Mouse (Mus musculus) kidney, embryonic 16.5 days (tissue): ENCODE results near the gene Sdc3. TPM values are rescaled to one million over a fixed set of nuclear protein-coding genes. Genes with fewer than 3 reads are reported as not detected.
A peak's percentile ranks its signal among the peaks of the same experiment; 100 is the strongest.

Source experiments
- ATAC-seq: fragments of 200-750 bp; cut with Nextera tagmentation; 2 replicates; pipeline ENCODE4 v1.8.0; 2017; ENCODE audit warnings: moderate TSS enrichment; ENCODE audit not compliant: low FRiP score, low TSS enrichment
- H3K27ac ChIP-seq: fragments of 300-500 bp; sonication (generic); 2 replicates; pipeline ENCODE4 v1.5.1; 2014; ENCODE audit warnings: low read length
- H3K27me3 ChIP-seq: fragments of 300-500 bp; sonication (generic); 2 replicates; pipeline ENCODE4 v1.6.1; 2014; ENCODE audit warnings: low read length, control low read depth, mixed read lengths; ENCODE audit not compliant: insufficient read depth
- H3K36me3 ChIP-seq: fragments of 300-500 bp; sonication (generic); 2 replicates; pipeline ENCODE4 v1.6.1; 2014; ENCODE audit warnings: low read length, control low read depth, mixed read lengths; ENCODE audit not compliant: insufficient read depth
- H3K4me1 ChIP-seq: fragments of 300-500 bp; sonication (generic); 2 replicates; pipeline ENCODE4 v1.6.1; 2014; ENCODE audit warnings: low read length, control low read depth, mixed read lengths; ENCODE audit not compliant: insufficient read depth
- H3K4me2 ChIP-seq: fragments of 300-500 bp; sonication (generic); replicated peaks from 2 replicates; pipeline ENCODE4 v1.6.1; 2014; ENCODE audit warnings: low read depth, low read length
- H3K4me3 ChIP-seq: fragments of 300-500 bp; sonication (generic); 2 replicates; pipeline ENCODE4 v1.5.1; 2014; ENCODE audit warnings: mild to moderate bottlenecking, low read length
- H3K9ac ChIP-seq: fragments of 300-500 bp; sonication (generic); replicated peaks from 2 replicates; pipeline ENCODE4 v1.6.1; 2014; ENCODE audit warnings: low read length
- H3K9me3 ChIP-seq: fragments of 300-500 bp; sonication (generic); 2 replicates; pipeline ENCODE4 v1.6.1; 2016; ENCODE audit warnings: low read length, control low read depth
- WGBS: fragments of 180-500 bp; shearing (Covaris S2); extraction: QIAGEN DNeasy Blood & Tissue Kit; methylation state at CpG from one replicate; pipeline ENCODE4 v1.1.7; 2014; 5-methylcytosine and 5-hydroxymethylcytosine counted together
- polyA plus RNA-seq: library from polyadenylated mRNA; unstranded; fragments of >200 nt; fragmentation: Nextera tagmentation; extraction: Ambion mirVana; gene quantifications from 2 replicates; pipeline ENCODE4 v1.2.1, GENCODE M21; 2015

The Sdc3 gene
- polyA plus RNA-seq, 1 experiment from 2014 or later, result 23.1 TPM

DNA sequence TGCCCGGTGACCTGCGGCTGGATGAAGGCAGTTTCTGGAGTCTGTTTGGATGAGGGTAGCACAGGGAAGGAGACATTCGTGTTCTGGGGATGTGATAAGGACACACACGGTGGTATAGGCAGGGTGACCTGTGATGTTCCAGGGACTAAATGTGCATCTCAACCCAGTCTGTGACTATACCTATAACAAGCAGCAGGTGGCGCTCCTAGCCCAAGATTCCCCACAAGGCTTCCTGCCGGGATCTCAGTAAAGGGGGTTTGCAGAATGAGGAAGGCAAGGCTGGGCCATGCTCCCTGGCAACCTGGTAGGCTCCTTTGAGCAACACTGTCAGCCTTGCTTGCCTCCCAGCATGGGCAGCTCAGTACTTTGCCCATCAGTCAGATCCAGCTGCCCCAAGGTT lies 2.2 kb upstream of the Sdc3 start:
- H3K4me3 ChIP-seq, result no peak overlapping the region
- H3K4me1 ChIP-seq, result peaks cover 10% of the 10 kb centered on the region
- H3K9me3 ChIP-seq, result no peaks in the 10 kb centered on the region
- no peaks in the 10 kb centered on the region for H3K36me3 ChIP-seq
- WGBS, result 11% methylated on average over 6 of the region's 6 CpGs
- no peak overlapping the region for H3K4me2 ChIP-seq
- no peak overlapping the region for H3K27ac ChIP-seq
- no peaks in the 10 kb centered on the region for H3K27me3 ChIP-seq
- no peak overlapping the region for H3K9ac ChIP-seq
- peak; percentile 14; the same call in 1 of the 2 replicates for ATAC-seq

DNA sequence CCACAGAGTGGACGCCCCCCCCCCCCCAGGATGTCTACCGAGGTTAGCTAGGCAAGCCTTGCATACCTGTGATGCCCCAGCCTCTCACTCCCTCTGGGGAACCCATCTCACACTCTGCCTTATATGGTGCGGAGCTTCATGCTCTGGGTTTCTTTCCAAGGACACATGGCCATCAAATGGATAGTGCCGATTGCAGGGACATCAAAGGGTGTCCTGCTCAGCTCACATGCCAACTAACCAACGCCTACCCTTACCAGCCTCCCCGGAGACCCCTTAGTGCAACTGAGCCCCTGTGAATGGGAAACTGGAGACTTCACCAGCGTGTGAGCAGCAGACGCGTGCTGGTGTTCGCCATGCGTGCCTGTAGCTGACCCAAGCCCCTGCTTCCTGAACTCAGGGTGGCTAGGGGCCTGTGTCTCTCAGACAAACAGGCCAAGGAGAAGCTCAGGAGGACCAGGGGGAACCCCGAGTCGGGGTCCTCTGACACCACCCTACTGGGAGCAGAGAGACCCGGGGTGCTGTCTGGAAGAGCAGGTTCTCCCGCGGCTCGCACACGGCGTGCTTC lies 444 bp upstream of the Sdc3 start:
- Histone ChIP-seq H3K4me2 (peak overlapping the region; percentile 94), H3K4me1 (peaks cover 13% of the 10 kb centered on the region), H3K27me3 (no peaks in the 10 kb centered on the region), H3K27ac (no peak overlapping the region), H3K9ac (peak overlapping the region; percentile 90), H3K36me3 (no peaks in the 10 kb centered on the region), H3K4me3 (peak overlapping the region; percentile 69), H3K9me3 (no peaks in the 10 kb centered on the region)
- 7% methylated on average over 19 of the region's 19 CpGs for WGBS
- peak; percentile 29; the same call in 1 of the 2 replicates for ATAC-seq

DNA sequence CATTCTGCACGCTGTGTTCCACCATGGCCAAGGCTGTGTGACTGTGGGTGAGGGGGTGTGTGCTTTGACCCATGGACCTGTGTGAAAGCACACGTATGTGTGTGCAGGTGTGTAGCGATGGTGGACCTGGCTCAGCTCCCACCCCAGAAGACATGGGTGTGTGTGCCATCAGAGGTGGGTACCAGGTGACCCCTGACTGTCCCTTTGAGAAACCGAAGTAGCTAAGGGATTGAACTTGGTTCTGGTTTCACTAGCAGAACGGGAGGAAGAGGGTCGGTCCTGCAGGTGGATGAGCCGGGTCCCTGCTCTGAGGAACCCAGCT lies 804 bp downstream of the Sdc3 start:
- H3K27ac ChIP-seq, result no peak overlapping the region
- 0 out of 2 replicates have a peak, but pooled peaks have one; percentile 20 for ATAC-seq
- H3K27me3 ChIP-seq, result no peaks in the 10 kb centered on the region
- peaks cover 25% of the 10 kb centered on the region for H3K4me1 ChIP-seq
- no peaks in the 10 kb centered on the region for H3K36me3 ChIP-seq
- H3K9me3 ChIP-seq, result no peaks in the 10 kb centered on the region
- peak overlapping the region; percentile 69 for H3K4me3 ChIP-seq
- 26% methylated on average over 7 of the region's 7 CpGs for WGBS
- H3K9ac ChIP-seq, result peak overlapping the region; percentile 90
- peak overlapping the region; percentile 94 for H3K4me2 ChIP-seq

DNA sequence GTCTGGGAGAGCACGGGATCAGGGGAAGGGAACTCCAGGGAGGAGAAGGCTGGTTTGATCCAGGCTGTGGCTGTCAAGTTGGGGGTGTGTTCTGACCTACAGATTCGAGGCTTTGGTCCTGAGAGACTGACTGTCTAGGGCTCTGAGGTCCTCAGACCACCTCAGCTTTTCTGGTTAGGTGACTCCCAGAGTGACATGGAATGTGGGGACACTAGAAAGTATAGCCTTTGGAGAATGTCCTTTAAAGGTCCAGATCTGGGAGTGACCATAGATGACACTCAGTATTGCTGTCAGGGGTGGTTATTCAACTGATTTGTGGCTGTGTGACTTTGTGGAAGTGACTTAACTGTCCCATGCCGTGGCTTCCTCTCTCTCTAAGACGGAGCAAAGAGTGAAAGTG lies 2.4 kb downstream of the Sdc3 start:
- no peak for ATAC-seq
- H3K4me3 ChIP-seq, result no peak overlapping the region
- no peaks in the 10 kb centered on the region for H3K36me3 ChIP-seq
- no peaks in the 10 kb centered on the region for H3K9me3 ChIP-seq
- peaks cover 41% of the 10 kb centered on the region for H3K4me1 ChIP-seq
- 25% methylated on average over 4 of the region's 4 CpGs for WGBS
- H3K27me3 ChIP-seq, result no peaks in the 10 kb centered on the region
- H3K9ac ChIP-seq, result no peak overlapping the region
- no peak overlapping the region for H3K4me2 ChIP-seq
- no peak overlapping the region for H3K27ac ChIP-seq

DNA sequence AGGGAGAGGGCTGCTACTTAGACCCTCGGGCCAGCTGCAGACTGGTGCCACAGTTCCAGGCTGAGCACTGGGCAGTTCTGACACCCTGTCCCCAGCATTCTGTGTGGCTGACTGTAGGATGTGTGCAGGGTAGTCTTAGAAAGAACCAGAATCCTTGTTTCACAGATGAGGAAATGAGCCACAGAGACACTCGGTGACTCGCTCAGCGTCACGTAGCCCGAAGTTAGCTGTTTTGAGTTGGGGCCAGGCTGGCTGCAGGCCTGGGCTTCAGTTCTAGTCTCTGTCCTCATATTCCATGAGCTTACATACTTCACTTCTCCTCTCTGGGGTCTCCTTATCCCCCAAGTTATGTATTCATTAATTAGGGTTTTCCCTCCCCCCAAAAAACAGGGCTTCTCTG lies 3.6 kb downstream of the Sdc3 start:
- H3K9me3 ChIP-seq, result no peaks in the 10 kb centered on the region
- H3K27ac ChIP-seq, result no peak overlapping the region
- no peak overlapping the region for H3K4me3 ChIP-seq
- no peak overlapping the region for H3K9ac ChIP-seq
- no peak overlapping the region for H3K4me2 ChIP-seq
- no peaks in the 10 kb centered on the region for H3K27me3 ChIP-seq
- peaks cover 46% of the 10 kb centered on the region for H3K4me1 ChIP-seq
- no peak for ATAC-seq
- H3K36me3 ChIP-seq, result no peaks in the 10 kb centered on the region
- 89% methylated on average over 6 of the region's 6 CpGs for WGBS

DNA sequence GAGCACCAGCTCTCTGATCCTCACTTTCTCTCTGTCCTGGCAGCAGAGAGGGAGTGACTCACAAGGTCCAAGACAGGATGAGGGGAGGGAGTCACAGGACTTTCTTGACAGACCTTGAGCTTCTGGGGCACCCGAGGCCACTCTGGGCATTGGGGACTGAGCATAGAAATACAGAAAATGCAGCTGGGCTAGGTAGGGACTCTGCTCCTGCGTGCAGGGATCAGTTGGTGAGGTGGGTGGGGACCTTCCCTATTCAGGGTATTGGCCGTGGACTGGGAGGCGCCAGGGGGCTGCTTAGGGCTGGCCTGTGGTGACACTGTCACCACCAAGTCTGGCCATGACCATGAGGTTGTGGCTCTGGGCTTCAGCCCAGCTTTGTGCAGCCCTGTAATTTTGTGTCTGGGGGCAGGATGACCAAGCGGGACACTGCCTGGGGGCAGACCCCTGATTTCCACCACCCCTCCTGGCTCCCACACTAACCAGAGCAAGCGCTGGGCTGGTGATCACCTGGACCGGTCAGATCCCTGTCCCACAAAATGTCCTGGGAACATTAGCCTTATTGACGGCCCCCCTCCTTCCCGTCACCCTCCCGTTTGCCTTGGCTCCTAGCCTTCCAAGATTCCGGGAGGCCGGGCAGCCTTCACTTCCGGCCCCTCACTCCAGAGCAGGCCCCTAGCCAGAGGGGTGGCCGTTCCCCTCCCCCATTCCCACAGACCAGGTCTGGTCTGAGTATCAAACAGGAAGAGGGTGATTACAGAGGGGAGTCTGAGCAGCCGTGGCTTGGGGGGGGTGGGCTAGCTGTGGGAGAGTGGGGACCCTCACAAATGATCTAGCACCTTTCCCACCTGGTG lies 5.1 kb downstream of the Sdc3 start:
- no peak overlapping the region for H3K4me3 ChIP-seq
- no peaks in the 10 kb centered on the region for H3K27me3 ChIP-seq
- 21% methylated on average over 15 of the region's 15 CpGs for WGBS
- H3K9ac ChIP-seq, result peak overlapping the region; percentile 29; the same call in 1 of the 2 replicates
- no peaks in the 10 kb centered on the region for H3K9me3 ChIP-seq
- ATAC-seq, result peak; percentile 39
- H3K36me3 ChIP-seq, result no peaks in the 10 kb centered on the region
- H3K4me1 ChIP-seq, result peaks cover 55% of the 10 kb centered on the region
- peak overlapping the region; percentile 24 for H3K4me2 ChIP-seq
- peak overlapping the region; percentile 32 for H3K27ac ChIP-seq

DNA sequence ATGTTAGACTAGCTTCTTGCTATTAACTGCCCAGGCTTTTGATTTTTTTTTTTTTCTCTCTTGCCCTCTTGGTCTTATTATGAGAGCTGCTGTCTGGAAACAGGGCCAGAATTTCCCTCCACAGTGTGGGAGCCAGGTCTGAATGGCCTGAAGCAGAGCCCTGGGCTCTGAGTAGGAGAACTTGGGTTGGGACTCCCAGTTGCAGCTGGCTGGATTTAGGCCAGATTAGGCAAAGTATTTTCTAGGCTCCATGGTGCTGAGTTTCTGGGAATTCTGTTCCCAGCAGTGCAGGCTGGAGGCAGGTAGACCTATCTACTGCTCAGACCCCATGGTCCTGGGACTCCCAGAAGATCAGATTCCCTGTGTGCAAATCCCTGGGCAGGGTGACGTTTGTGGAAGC lies 6.1 kb downstream of the Sdc3 start:
- no peaks in the 10 kb centered on the region for H3K27me3 ChIP-seq
- H3K4me1 ChIP-seq, result peaks cover 50% of the 10 kb centered on the region
- no peak overlapping the region for H3K4me3 ChIP-seq
- H3K9me3 ChIP-seq, result no peaks in the 10 kb centered on the region
- 43% methylated on average over 1 of the region's 1 CpGs for WGBS
- H3K4me2 ChIP-seq, result no peak overlapping the region
- ATAC-seq, result no peak
- H3K27ac ChIP-seq, result peak overlapping the region; percentile 32
- H3K36me3 ChIP-seq, result no peaks in the 10 kb centered on the region
- 0 out of 2 replicates have a peak overlapping the region, but pooled peaks have one; percentile 19 for H3K9ac ChIP-seq

DNA sequence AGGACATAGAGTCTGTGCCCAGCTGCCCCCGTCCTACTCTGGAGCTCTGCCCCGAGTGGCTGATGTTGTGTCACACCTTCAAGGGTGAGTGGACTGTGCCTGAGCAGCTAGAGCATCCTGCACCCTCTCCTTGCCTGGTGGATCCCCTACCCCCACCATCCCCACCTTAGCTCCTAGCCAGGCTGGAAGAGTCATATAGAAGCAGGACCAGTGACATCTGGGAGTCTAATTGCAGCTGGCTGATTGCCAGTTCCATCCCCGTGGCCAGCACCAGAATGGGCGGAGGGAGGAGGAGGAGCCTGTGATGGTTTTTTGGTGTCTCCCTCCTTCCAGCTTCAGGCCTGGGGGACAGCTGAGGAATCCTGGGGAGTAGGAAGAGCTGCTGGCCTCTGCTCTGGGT lies 6.8 kb downstream of the Sdc3 start:
- H3K4me2 ChIP-seq, result no peak overlapping the region
- H3K4me1 ChIP-seq, result peaks cover 47% of the 10 kb centered on the region
- H3K27ac ChIP-seq, result no peak overlapping the region
- no peak overlapping the region for H3K4me3 ChIP-seq
- no peaks in the 10 kb centered on the region for H3K36me3 ChIP-seq
- 24% methylated on average over 4 of the region's 4 CpGs for WGBS
- peak; percentile 22 for ATAC-seq
- H3K9ac ChIP-seq, result 0 out of 2 replicates have a peak overlapping the region, but pooled peaks have one; percentile 19
- H3K9me3 ChIP-seq, result no peaks in the 10 kb centered on the region
- H3K27me3 ChIP-seq, result no peaks in the 10 kb centered on the region

DNA sequence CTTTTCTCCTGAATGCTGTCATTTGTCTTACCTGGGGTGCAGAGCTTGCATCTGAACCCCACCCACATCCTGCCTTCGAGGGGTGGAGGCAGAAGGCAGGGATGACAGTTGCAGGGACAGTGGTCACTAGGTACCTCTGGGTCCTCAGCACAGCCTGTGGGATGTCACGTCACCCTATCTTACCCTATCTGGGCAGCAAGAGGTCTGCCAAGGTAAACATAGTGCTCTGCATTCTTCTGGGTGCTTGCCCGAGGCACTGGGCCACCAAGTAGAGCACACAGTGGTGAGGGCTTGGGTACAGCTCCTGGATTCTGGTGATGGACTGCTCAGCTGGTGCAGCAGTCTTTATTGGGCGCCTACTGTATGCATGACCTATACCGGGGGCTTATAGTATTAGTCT lies 7.2 kb downstream of the Sdc3 start:
- Histone ChIP-seq H3K27ac (no peak overlapping the region), H3K4me1 (peaks cover 45% of the 10 kb centered on the region), H3K36me3 (no peaks in the 10 kb centered on the region), H3K4me2 (no peak overlapping the region), H3K27me3 (no peaks in the 10 kb centered on the region), H3K9me3 (no peaks in the 10 kb centered on the region), H3K9ac (no peak overlapping the region), H3K4me3 (no peak overlapping the region)
- 61% methylated on average over 5 of the region's 5 CpGs for WGBS
- ATAC-seq, result no peak

DNA sequence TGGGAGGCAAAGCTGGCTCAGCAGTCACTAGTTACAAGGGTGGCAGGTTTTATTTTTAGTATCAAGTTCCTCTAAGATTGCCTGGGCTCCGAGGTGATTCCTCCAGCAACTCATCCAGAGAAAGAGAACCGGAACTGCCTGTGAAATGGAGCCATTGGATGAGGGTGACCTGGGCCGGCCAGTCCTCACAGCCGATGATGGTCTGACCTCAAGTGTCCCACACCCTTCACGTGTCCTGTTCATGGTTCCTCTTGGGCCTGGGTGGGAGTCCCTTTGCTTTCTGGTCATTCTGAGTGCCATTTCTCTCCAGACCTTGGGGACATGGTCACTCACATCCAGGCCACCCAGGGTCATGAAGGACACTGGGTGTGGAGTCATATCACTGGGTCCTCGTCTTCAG lies 7.8 kb downstream of the Sdc3 start:
- no peak overlapping the region for H3K9ac ChIP-seq
- H3K4me1 ChIP-seq, result peaks cover 45% of the 10 kb centered on the region
- no peaks in the 10 kb centered on the region for H3K9me3 ChIP-seq
- H3K36me3 ChIP-seq, result no peaks in the 10 kb centered on the region
- no peak overlapping the region for H3K4me3 ChIP-seq
- no peaks in the 10 kb centered on the region for H3K27me3 ChIP-seq
- no peak overlapping the region for H3K4me2 ChIP-seq
- H3K27ac ChIP-seq, result no peak overlapping the region
- WGBS, result 66% methylated on average over 6 of the region's 6 CpGs
- no peak for ATAC-seq
